Mouse (Mus musculus): ENCODE data around the gene Ide.

GRCm38 (mm10) chr19:37304866-37305265 is 32.8 kb downstream of the Ide start:
- TF ChIP-seq TCF12 (IDR thresholded peaks at IDR 0.05; ENCODE audit: insufficient read depth, poor library complexity, severe bottlenecking) (no peak), POLR2A (IDR thresholded peaks at IDR 0.05; ENCODE audit: insufficient read length, low read depth) (no peak)

Data from myocyte (in vitro differentiated cells).